Mouse (Mus musculus) liver, embryonic 14.5 days (tissue): Measurements from ENCODE around the gene Lcp2. TPM values are rescaled to one million over a fixed set of nuclear protein-coding genes. Genes with fewer than 3 reads are reported as not detected.
A peak's percentile ranks its signal among the peaks of the same experiment; 100 is the strongest.

Experiments used
- ATAC-seq: fragments of 200-750 bp; cut with Nextera tagmentation; 2 replicates; pipeline ENCODE4 v1.8.0; 2017; ENCODE audit warnings: moderate number of reproducible peaks, mild to moderate bottlenecking, moderate library complexity; ENCODE audit not compliant: insufficient read depth
- DNase-seq, 3 experiments: peaks; one replicate each; pipeline ENCODE4 v3.0.0-alpha.2; 2012 to 2013; ENCODE audit warnings: low read depth in 3 of 3, low spot score in 3 of 3
- H3K27ac ChIP-seq: fragments of 300-500 bp; sonication (generic); 2 replicates; pipeline ENCODE4 v1.5.1; 2014; ENCODE audit warnings: moderate library complexity, mild to moderate bottlenecking, control low read depth, inconsistent platforms
- H3K27me3 ChIP-seq: fragments of 300-500 bp; sonication (generic); 2 replicates; pipeline ENCODE4 v1.6.1; 2014; ENCODE audit warnings: mild to moderate bottlenecking, low read length, moderate library complexity; ENCODE audit not compliant: control insufficient read depth, insufficient read depth
- H3K36me3 ChIP-seq: fragments of 300-500 bp; sonication (generic); replicated peaks from 2 replicates; pipeline ENCODE4 v1.6.1; 2014; ENCODE audit warnings: low read depth; ENCODE audit not compliant: control insufficient read depth, insufficient read depth
- H3K4me1 ChIP-seq, 2 experiments: fragments of 200-500 bp in 1 of 2; fragments of 300-500 bp in 1 of 2; sonication (generic) in 1 of 2; replicated peaks; 2 replicates each; pipeline ENCODE4 v1.6.1; 2012 to 2014; ENCODE audit warnings: antibody characterized with exemption in 1 of 2, inconsistent platforms in 1 of 2, low read length in 1 of 2; ENCODE audit not compliant: control insufficient read depth in 2 of 2, insufficient read depth in 2 of 2
- H3K4me2 ChIP-seq: fragments of 300-500 bp; sonication (generic); 2 replicates; pipeline ENCODE4 v1.6.1; 2014; ENCODE audit warnings: low read depth, mild to moderate bottlenecking, control low read depth, moderate library complexity
- H3K4me3 ChIP-seq, 2 experiments: fragments of 200-500 bp in 1 of 2; fragments of 300-500 bp in 1 of 2; sonication (generic) in 1 of 2; 2 replicates each; pipeline ENCODE4 v1.5.1; 2012 to 2014; ENCODE audit warnings: low read depth in 2 of 2, low read length in 2 of 2, mild to moderate bottlenecking in 2 of 2, control low read depth in 1 of 2, inconsistent platforms in 1 of 2, moderate library complexity in 1 of 2; ENCODE audit not compliant: insufficient read depth in 1 of 2
- H3K9ac ChIP-seq: fragments of 300-500 bp; sonication (generic); replicated peaks from 2 replicates; pipeline ENCODE4 v1.6.1; 2014; ENCODE audit warnings: mild to moderate bottlenecking, control low read depth, moderate library complexity
- H3K9me3 ChIP-seq: fragments of 300-500 bp; sonication (generic); 2 replicates; pipeline ENCODE4 v1.6.1; 2016; ENCODE audit warnings: low read length, mixed read lengths; ENCODE audit not compliant: control insufficient read depth
- CTCF ChIP-seq: IDR thresholded peaks from 2 replicates; pipeline ENCODE4 v1.5.1; 2016; ENCODE audit warnings: antibody characterized with exemption, low read depth, control low read depth
- EP300 ChIP-seq: IDR thresholded peaks from 2 replicates; pipeline ENCODE4 v1.6.1; 2016; ENCODE audit warnings: antibody characterized with exemption, low read depth
- WGBS: fragments of 180-500 bp; shearing (Covaris S2); extraction: QIAGEN DNeasy Blood & Tissue Kit; methylation state at CpG from one replicate; pipeline ENCODE4 v1.1.7; 2014; ENCODE audit not compliant: insufficient replicate concordance; 5-methylcytosine and 5-hydroxymethylcytosine counted together
- polyA plus RNA-seq, 2 experiments: library from polyadenylated mRNA; depleted of rRNA in 1 of 2; stranded (reverse) in 1 of 2; unstranded in 1 of 2; fragments of >200 nt; fragmentation: Nextera tagmentation in 1 of 2; extraction: Ambion mirVana in 1 of 2; gene quantifications; 2 replicates each; pipeline versions ENCODE4 v1.2.1 to v1.2.3; 2012 to 2014

Gene Lcp2
- polyA plus RNA-seq, 2 experiments, result 6.8 to 7.1 TPM

GRCm38 (mm10) chr11:34047542-34047937 lies 820 bp downstream of the Lcp2 start:
- no peak for DNase-seq
- TF ChIP-seq EP300 (no peak), CTCF (no peak)
- peak overlapping the region; percentile 20 to 45 for H3K4me3 ChIP-seq
- H3K9ac ChIP-seq, result no peak overlapping the region; the same call in 1 of the 2 replicates
- no peak for ATAC-seq
- H3K27ac ChIP-seq, result no peak overlapping the region
- H3K36me3 ChIP-seq, result no peaks in the 10 kb centered on the region
- no peaks in the 10 kb centered on the region for H3K9me3 ChIP-seq
- no peaks in the 10 kb centered on the region for H3K27me3 ChIP-seq
- WGBS, result 44% methylated on average over 5 of the region's 5 CpGs
- peaks cover 0 to 8% of the 10 kb centered on the region in 2 experiments; a peak in 2 of 4 replicates for H3K4me1 ChIP-seq
- H3K4me2 ChIP-seq, result 0 out of 2 replicates have a peak overlapping the region, but pooled peaks have one; percentile 4

DNA sequence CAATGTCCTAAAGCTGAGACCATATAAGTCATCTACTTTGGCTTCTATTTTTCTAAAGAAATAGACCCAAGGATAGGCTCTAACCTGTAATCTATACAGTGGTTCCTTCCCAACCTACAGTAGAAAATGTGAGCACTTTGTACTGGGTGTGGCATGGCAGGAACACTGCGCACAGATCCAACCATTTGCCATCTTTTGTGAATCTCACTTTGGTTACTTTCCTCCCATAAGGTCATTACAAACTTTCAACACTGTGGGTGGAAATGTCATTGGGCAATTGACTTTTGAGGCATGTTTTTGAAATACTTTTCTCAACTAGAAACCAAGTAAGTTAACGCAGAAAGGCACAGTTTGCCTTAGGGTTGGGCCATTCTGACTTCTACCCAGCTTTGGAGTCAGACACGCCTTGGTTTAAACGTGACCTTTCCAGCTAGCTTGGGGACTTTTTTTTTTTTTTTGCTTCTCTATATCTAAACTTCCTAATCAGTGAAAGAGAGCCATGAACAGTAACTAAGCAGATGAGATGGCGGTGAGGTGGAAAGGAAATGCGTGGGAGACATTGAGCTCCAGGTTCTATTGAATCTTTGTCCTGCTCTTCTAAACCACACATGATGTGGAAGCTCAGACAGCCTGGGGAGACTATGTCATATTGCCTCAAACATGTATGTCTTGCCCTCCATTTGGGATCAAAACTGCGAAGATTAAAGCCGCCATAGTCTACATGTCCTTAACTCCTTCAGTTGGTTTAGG lies 1.8 kb downstream of the Lcp2 start:
- Histone ChIP-seq H3K9ac (no peak overlapping the region), H3K9me3 (no peaks in the 10 kb centered on the region), H3K4me3 (peak overlapping the region in 1 of 2 experiments; percentile 20; a peak in 3 of 4 replicates), H3K4me1 (peaks cover 0 to 8% of the 10 kb centered on the region in 2 experiments; a peak in 2 of 4 replicates), H3K4me2 (0 out of 2 replicates have a peak overlapping the region, but pooled peaks have one; percentile 20), H3K27me3 (no peaks in the 10 kb centered on the region), H3K27ac (no peak overlapping the region), H3K36me3 (no peaks in the 10 kb centered on the region)
- ATAC-seq (no peak), DNase-seq (no peak)
- 65% methylated on average over 8 of the region's 8 CpGs for WGBS
- TF ChIP-seq EP300, result no peak
- no peak for TF ChIP-seq CTCF

GRCm38 (mm10) chr11:34049125-34049379 lies 2.3 kb downstream of the Lcp2 start:
- no peak for DNase-seq
- ATAC-seq, result no peak
- Histone ChIP-seq H3K9ac (no peak overlapping the region), H3K27ac (no peak overlapping the region), H3K4me1 (peaks cover 0 to 11% of the 10 kb centered on the region in 2 experiments; a peak in 2 of 4 replicates), H3K4me2 (peak overlapping the region; percentile 20; the same call in 1 of the 2 replicates), H3K36me3 (no peaks in the 10 kb centered on the region), H3K4me3 (no peak overlapping the region), H3K27me3 (no peaks in the 10 kb centered on the region), H3K9me3 (no peaks in the 10 kb centered on the region)
- WGBS, result 64% methylated on average over 1 of the region's 1 CpGs
- no peak for TF ChIP-seq EP300
- TF ChIP-seq CTCF, result no peak

DNA sequence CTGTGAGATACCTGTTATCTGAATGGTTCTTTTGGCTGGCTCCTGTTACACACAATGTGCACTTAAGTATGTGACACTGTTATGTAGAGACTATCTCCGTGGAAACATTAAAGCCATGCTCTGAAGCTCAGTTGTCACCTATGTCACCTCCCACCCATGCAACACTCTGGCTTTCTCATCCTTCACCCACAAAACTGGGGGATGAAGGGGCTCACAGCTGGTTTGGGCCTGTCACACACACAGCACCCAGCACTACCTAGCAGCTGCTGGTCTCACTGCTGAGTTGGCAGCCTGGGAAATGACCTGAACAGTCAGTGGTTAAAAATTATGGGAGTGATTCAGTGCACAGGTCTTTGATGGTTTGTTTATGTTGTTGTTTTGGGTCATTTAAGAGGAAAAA lies 3.3 kb downstream of the Lcp2 start:
- no peak overlapping the region for H3K27ac ChIP-seq
- no peaks in the 10 kb centered on the region for H3K27me3 ChIP-seq
- TF ChIP-seq CTCF (no peak), EP300 (no peak)
- no peak overlapping the region for H3K4me3 ChIP-seq
- no peak overlapping the region for H3K9ac ChIP-seq
- 41% methylated on average over 1 of the region's 1 CpGs for WGBS
- H3K4me1 ChIP-seq, result peaks cover 0 to 11% of the 10 kb centered on the region in 2 experiments; a peak in 2 of 4 replicates
- DNase-seq (no peak), ATAC-seq (no peak)
- H3K36me3 ChIP-seq, result no peaks in the 10 kb centered on the region
- no peaks in the 10 kb centered on the region for H3K9me3 ChIP-seq
- no peak overlapping the region for H3K4me2 ChIP-seq

DNA sequence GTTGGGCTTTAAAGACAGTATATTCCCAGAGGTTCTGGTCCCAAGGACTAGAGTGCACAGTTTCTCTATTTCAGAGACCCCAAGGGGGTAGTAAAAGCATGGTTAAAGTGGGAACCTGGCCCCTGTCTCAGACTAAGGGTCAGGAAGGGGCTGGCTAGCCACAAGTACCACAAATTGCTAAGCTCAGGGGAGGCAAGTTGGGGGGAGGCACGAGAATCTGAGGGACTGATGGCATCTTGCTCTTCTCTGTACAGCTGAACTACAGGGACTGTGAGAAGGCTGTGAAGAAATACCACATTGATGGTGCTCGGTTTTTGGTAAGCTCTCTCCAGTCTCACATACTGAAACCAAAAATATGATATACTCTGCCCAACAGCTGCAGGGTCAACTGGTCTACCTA lies 3.9 kb downstream of the Lcp2 start:
- Histone ChIP-seq H3K9ac (no peak overlapping the region), H3K27me3 (no peaks in the 10 kb centered on the region), H3K27ac (no peak overlapping the region), H3K4me1 (peaks cover 0 to 11% of the 10 kb centered on the region in 2 experiments; a peak in 2 of 4 replicates), H3K4me2 (no peak overlapping the region), H3K36me3 (no peaks in the 10 kb centered on the region), H3K9me3 (no peaks in the 10 kb centered on the region), H3K4me3 (no peak overlapping the region)
- ATAC-seq (no peak), DNase-seq (no peak)
- 12% methylated on average over 2 of the region's 2 CpGs for WGBS
- TF ChIP-seq CTCF, result no peak
- no peak for TF ChIP-seq EP300
